Mouse (Mus musculus): ENCODE results near the gene Phc2. TPM values are rescaled to one million over a fixed set of nuclear protein-coding genes. Genes with fewer than 3 reads are reported as not detected.
A peak's percentile ranks its signal among the peaks of the same experiment; 100 is the strongest.
"Not testable (repeated sequence)": the region's sequence is repeated elsewhere in the genome, so short reads cannot be mapped to it uniquely, and the experiment has no call there.

Gene Phc2
- 15.0 to 31.5 TPM (median 22.9 TPM) in 3 replicates for total RNA-seq (2017)

DNA sequence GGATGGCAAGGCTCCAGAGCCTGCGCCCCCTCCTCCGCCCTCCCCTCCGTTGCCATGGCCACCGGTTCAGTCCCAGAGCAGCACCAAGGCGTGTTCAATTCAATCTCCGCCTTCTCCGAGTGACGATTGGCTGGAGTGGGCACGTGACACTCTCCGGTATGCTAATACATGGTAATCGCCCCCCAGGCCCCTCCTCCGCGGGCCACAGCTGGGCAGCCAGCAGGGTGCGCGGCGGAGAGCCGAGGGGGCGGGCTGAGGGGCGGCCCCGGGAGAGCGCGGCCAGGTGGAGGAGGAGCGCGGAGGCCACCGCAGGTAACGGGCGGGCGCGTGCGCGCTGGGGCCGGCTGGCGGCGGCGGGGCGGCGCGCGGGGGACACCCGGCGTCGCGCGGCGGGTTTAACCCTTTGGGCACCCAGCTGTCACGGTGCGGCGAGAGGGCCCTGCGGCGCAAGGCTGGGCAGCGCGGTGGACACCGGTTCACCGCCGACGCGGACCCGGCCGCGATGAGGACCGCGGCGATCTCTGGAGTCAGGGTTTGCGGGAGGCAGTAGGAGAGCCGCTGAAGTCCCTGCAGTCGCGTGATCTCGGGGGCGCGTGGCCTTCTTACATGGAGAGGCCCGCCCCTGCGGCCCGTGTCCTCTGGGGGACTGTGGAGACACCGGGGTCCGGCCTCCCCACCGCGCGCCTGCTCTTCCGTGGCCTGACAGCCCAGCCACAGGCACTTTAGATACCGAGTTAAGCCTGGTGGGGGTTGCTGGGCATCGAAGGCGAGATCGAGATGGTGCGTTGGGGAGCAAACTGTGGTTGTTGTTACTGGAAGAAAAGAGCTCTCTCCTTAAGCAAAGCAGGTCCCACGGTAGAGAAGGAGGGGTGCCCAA is at the start of gene Phc2:
Gene Phc2 (plus strand): TSS at position 198 of the 877 bp plus-strand sequence.
- peak; percentile 87 for ATAC-seq (replicated peaks; ENCODE audit: insufficient number of reproducible peaks, low FRiP score, low TSS enrichment, poor library complexity, severe bottlenecking)

DNA sequence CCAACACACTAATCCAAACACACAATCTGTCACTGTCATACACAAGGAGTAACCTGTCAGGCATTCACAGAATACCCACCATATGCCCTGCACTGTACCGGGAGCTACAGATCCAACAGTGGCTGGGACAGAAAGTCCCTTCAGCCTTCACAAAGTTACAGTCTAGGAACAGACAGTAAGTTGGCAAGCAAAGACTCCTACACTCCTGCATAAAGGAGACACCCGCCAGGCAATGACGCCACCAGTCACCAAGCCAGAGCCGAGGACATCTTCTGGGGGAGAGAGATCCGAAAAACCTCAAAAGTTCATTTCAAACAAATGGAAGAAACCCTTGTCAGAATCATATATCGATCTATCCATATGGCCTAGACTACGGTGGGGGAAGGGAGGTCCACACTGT is 47.9 kb upstream of the Phc2 start:
- no peak for ATAC-seq (replicated peaks; ENCODE audit: insufficient number of reproducible peaks, low FRiP score, low TSS enrichment, poor library complexity, severe bottlenecking)

DNA sequence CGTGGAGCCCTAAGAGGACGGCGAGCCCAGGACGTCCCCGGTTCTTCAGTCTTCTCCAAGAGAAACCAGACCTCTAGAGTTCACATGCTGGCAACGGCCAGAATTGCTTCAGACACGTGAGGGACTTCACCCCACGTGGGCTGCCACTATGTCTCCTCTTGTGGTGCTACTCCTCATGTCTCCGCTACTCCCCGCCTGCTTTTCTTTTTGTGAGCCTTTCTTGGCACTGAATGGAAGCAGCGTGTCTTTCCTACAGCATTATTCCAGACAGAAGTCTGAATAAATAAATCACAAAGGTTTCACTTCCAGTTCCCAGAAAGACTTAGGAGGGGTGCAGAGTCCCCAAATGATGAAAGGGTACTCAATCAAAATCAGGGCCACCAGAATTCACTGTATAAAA is 46.8 kb upstream of the Phc2 start:
- no peak for ATAC-seq (replicated peaks; ENCODE audit: insufficient number of reproducible peaks, low FRiP score, low TSS enrichment, poor library complexity, severe bottlenecking)

DNA sequence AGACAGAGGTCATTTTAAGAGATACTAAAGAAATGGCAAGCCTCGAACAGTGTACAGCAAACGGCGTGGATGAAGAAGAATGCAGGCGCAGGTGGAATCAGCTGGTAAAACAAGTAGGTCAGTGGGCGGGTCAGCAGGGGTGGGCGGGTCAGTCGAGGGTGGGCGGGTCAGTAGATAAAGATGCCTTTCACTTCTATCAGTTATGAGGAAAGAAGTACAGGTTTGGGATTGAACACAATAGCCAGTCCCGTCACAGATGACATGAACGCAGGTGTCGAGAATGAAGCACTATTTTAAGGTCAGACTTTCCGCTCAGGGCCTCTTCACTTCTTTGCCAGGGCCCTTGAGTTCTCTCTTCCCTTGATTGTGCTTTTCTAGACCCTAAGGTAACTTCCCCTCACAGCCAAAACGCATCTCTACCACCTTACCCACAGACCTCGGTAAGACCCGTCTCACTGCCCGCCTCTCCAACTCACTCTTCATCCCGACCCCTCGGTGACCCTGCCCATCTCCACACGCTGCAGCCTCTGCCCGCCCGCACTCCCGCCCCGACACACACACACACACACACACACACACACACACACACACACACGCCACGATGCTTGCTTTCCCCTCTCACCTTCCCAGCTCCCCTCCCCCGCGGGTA is 45.1 kb upstream of the Phc2 start:
- no peak for ATAC-seq (replicated peaks; ENCODE audit: insufficient number of reproducible peaks, low FRiP score, low TSS enrichment, poor library complexity, severe bottlenecking)

DNA sequence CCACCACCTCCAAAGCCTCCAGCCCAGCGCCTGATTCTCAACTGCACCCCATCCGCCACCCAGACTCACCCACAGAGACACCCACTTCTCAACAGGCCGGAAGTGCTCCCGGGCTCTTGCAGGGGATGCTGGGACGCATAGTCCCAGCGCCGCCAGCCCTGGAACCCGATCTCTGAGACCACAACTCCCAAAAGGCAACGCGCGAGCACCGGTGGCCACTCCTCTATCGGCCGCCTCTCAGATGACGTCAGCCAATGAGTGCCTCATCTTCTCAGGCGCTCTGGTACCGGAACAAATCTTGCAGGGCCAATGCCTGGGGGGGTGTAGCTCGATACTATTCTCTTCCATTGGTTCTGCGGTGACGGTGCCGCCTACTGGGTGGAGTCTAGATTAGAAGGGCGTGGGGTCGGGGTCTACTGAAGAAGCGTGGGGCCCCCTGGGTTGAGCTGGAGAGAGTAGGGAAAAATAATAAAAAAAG is 44.5 kb upstream of the Phc2 start, which contains the start of gene Zscan20:
Gene Zscan20 (minus strand): TSS at position 174 of the 478 bp plus-strand sequence.
- peak; percentile 97 for ATAC-seq (replicated peaks; ENCODE audit: insufficient number of reproducible peaks, low FRiP score, low TSS enrichment, poor library complexity, severe bottlenecking)

DNA sequence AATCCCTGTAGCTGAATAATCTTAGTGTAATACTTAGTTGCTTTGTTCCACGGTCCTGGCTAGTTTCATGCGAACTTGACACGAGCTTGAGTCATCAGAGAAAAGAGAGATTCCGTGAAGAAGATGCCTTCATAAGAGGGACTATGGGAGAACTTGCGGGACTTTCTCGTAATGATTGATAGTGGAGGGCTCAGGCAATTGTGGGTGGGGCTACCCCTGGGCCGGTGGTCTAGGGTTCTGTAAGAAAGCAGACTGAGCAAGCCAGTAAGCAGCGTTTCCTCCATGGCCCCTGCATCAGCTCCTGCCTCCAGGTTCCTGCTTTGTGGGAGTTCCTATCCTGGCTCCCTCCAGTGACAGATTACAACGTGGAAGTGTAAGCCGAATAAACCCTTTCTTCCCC is 43.8 kb upstream of the Phc2 start:
- ATAC-seq (replicated peaks; ENCODE audit: insufficient number of reproducible peaks, low FRiP score, low TSS enrichment, poor library complexity, severe bottlenecking): no peak

DNA sequence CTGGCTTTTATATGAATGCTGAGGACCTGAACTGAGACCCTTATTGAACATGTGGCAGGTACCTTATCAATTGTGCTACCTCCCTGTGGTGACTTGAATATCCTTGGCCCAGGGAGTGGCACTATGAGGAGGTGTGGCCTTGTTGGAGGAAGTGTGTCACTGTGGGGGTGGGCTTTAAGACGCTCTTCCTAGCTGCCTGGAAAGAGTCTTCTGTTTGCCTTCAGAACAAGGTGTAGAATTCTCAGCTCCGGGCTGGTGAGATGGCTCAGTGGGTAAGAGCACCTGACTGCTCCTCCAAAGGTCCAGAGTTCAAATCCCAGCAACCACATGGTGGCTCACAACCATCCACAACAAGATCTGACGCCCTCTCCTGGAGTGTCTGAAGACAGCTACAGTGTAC is 42.8 kb upstream of the Phc2 start:
- not testable (repeated sequence) for ATAC-seq (replicated peaks; ENCODE audit: insufficient number of reproducible peaks, low FRiP score, low TSS enrichment, poor library complexity, severe bottlenecking)

DNA sequence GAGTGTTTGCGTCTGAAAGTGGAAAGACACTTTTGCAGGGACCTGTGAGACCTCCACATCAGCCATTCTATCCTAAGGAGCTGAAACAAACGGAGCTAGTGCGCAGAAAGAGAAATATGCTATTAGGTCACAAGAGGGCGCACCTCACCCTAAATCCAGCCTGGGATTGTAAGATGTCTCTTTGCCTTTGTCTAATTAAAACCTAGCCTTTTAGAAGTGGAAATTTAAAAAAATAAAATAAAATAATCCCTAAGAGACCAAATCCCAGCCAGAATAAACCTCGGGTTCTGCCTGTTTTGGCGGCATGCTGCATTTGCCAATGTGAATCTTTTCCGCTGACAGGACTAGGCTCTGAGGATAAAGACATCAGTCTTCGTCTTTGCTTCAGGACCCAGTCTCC is 41.2 kb upstream of the Phc2 start:
- no peak for ATAC-seq (replicated peaks; ENCODE audit: insufficient number of reproducible peaks, low FRiP score, low TSS enrichment, poor library complexity, severe bottlenecking)

DNA sequence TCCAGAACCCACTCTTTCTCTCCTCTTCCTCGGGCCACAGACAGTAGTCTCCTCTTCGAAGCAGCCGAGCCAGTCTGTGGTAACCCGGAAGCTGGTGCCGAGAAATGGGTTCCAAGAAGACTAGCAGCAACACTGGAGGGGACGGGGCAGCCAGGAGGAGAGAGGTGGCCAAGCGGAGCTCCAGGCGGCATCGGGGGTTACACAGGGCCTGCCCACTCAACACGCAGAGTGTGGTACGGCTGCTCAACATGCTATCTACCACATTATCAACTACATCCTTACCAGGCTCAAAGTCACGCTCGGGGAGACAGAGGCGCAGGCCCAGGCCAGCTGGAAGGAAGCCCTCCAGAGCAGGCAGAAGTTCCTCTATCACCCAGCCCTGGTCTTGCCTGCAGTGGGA is 38.7 kb upstream of the Phc2 start:
- ATAC-seq (replicated peaks; ENCODE audit: insufficient number of reproducible peaks, low FRiP score, low TSS enrichment, poor library complexity, severe bottlenecking): no peak

DNA sequence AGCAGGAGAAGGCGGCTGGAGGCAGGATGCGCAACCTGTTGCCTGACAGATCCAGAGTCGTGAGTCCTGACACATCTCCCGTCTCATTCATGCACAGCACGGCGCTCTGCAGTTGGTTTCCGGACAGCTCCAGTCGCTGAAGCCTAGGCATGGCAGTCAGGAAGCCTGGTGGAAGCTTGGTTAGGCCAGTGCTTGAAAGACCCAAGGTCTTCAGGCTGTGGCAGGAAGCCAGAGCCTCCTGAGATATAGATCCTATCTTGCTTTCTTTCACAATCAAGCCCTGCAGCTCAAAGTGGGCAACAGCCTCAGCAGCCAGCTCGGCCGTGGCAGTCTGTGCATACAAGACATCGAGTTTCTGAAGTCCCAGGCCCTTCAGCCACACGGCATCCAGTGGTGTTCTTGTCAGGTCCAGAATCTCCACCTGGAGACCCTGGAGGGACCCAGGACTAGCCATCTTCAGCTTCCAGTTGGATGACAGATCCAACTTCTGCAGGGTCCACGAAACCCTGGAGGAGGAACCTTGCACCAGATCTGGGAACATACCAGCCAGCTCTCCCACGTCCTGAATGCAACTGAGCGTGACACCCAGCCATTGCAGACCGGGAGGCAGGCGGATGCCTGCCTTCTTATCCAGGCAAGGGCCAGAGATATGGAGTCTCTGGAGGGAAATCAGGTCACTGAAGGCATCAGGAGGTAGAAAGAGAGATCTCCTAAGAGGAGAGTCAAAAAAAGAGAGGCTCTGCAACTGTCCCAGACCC is 37.0 kb upstream of the Phc2 start:
- no peak for ATAC-seq (replicated peaks; ENCODE audit: insufficient number of reproducible peaks, low FRiP score, low TSS enrichment, poor library complexity, severe bottlenecking)

DNA sequence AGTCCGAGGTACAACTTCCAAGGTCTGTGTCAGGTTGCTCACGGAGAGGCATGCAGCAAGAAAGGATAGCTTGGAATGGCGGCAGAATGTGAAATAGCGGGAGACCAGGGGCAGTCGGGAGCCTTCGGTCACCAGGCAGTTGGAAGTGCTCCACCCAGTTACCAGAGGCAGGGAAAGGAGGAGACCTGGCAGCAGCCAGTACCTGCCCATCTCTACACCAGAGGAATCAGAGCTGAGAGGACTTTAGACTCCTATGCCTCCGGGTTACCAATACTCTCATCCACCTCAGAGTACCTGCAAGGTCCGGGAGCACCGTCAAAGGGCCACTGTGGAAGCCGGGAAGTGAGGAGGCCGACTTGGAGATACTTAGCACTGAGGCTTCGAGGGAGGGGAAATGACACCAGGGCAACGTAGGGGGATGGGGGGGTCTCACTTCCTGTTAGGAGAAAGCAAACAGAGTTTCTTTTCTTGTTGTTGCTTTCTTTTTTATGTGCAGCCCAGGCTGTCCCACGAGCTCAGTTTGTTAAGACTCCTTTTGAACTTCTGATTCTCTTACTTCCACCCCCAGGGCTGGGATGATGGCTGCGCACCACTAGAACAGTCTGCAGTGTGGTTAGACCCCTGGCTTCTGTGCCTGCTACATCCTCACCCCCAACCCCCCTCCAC is 36.1 kb upstream of the Phc2 start, which contains the start of gene Tlr12:
Gene Tlr12 (minus strand): TSS at position 374 of the 666 bp plus-strand sequence.
- no peak for ATAC-seq (replicated peaks; ENCODE audit: insufficient number of reproducible peaks, low FRiP score, low TSS enrichment, poor library complexity, severe bottlenecking)

DNA sequence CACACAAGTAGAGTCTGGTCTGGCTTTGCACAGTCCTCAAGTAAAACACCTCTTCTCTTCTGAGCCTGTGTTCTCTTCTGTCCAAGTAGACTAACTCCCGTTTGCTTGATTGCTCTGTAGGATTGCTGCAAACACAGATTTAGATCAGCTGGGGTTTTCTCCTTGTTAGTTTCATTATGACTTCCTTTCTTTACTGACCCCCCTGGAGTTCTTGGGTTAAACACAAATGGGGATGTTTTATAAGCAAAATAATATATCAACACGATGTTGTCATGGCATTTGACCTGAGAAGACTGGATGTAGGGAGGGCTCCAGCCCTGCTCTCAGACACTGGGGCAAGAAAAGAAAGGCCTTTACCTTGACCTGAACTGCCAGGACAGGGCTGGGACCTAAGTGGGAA is 35.5 kb upstream of the Phc2 start:
- no peak for ATAC-seq (replicated peaks; ENCODE audit: insufficient number of reproducible peaks, low FRiP score, low TSS enrichment, poor library complexity, severe bottlenecking)

DNA sequence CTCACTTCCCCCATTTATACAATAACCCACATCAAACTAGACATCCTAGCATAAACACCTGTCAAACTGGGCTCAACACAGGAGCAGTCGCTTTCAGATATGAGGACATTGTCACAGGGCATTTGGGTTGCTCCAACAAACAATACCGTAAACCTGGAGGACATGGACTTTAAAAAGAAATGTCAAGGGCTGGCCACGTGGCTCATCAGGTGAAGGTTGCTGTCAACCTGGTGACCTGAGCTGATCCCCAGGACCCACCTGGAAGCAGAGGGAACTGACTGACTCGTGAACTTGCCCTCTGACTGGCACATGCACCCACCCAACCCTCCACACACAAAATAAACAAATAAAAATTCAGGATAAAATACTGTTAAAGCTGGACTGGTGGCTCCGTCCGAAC is 33.9 kb upstream of the Phc2 start:
- ATAC-seq (replicated peaks; ENCODE audit: insufficient number of reproducible peaks, low FRiP score, low TSS enrichment, poor library complexity, severe bottlenecking): no peak

DNA sequence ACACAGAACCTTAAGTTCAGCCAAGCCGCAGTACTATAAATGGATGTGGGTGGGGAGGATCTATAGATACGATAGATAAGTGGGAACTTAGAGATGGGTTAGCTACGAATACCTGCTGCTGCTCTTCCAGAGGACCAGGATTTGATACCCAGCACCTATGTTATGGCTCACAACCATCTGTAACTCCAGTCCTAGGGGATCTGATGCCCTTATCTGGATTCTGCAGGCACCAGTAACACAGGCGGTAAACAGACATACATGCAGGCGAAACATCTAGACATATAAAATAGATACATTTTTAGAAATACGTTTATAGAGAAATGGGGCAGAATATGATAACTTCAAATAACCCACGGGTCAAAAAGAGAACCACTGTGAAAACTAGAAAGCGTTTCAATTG is 33.4 kb upstream of the Phc2 start:
- no peak for ATAC-seq (replicated peaks; ENCODE audit: insufficient number of reproducible peaks, low FRiP score, low TSS enrichment, poor library complexity, severe bottlenecking)

DNA sequence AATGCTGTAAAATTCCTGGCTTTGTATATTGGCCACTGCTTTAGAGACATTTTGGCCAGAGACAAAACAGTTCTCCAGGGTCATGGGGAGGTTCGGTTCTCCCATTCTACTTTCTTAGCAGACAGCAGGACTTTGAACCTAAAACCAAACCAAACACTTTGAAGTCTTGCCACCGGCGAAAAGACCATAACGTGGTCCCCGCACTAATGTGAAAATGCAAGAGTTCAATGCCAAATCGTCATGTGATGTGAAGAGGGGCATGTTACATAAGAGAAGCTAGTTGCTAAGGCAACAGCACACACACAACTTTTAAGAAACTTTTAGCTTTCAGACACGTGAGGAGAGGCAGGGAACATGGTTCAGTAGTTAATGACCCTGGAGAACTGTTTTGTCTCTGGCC is 19.1 kb upstream of the Phc2 start:
- ATAC-seq (replicated peaks; ENCODE audit: insufficient number of reproducible peaks, low FRiP score, low TSS enrichment, poor library complexity, severe bottlenecking): no peak

DNA sequence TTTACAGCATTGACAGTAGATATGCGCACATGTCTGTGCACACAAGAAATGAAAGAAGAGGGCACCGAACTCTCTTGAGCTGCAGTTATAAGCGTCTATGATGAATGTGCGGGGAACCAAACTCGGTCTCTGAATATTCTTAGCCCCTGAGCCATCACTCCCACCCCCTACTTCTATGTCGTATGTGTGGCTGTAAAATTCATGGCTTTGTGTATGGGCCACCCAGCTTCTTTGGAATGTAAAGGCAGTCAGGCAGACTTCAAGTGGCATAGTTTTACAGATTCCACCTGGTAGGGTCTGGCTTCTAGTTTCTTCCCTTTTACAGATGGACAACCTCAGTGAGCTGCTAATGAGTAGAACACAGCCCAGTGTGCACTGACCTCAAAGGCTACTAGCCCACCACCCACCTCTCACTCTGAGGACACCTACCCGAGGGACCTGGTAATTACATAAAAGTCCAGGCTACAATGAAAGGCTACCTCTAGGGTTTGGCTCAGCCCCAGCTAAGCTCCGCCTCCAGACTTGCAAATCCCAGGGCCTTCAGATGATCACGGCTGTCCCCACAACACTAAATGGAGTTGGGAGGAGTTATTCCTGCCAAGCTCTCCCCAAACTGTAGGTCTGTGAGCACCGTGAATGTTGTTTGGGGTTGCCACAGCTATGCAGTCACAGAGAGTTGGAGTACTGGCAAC is 18.5 kb upstream of the Phc2 start:
- ATAC-seq (replicated peaks; ENCODE audit: insufficient number of reproducible peaks, low FRiP score, low TSS enrichment, poor library complexity, severe bottlenecking): no peak

DNA sequence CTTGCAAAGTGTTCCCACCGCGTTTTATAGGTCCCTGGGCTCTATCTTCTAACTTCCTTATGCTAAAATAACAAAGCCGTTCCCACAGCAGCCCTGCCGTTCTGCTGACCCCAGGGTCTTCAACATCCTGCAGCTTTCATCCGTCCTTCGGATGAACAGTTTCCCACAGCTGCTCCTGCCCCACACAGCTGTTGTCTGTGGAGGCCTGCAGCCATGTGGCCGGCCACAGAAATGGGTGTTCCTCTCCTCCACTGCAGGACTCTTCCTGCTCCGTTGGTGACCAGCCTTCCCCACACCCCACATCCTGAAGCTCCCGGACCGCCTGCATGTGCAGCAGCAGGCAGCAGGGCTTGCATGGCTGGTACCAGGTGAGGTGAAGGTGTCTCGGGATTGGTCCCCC is 17.3 kb upstream of the Phc2 start:
- no peak for ATAC-seq (replicated peaks; ENCODE audit: insufficient number of reproducible peaks, low FRiP score, low TSS enrichment, poor library complexity, severe bottlenecking)

DNA sequence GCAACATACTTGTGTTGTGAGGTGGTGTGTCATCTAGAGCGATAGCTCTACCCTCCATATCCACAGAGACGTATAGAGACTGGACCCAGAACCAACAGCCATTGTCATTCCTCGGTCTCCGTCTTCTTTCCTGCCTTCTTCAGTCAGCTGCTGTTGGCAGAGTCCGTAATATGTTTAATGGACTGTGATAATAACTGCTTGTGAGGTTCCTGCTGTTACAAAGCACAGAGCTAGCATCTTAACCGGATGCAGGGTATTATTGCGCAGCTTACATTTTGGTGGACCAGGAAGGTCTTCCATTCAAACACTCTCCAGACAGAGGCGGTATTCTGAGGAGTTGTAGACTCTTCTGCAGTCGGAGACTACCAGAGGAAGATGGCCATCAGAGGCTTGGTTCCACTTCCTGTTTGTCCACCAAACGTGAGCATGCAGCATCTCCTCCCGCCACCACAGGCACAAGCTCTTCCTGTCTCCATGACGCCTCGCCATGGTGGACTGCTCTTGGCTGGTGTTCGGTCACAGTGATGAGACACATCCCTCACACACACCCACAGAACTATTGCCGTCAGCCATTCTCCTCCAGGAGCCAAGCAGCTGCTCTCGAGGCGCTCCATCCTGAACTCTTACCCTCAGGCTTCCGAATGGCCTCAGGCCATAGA is 16.1 kb upstream of the Phc2 start:
- no peak for ATAC-seq (replicated peaks; ENCODE audit: insufficient number of reproducible peaks, low FRiP score, low TSS enrichment, poor library complexity, severe bottlenecking)

Measured in monocyte, adult 5-6 weeks (primary cell).